In the genomic region with DNA sequence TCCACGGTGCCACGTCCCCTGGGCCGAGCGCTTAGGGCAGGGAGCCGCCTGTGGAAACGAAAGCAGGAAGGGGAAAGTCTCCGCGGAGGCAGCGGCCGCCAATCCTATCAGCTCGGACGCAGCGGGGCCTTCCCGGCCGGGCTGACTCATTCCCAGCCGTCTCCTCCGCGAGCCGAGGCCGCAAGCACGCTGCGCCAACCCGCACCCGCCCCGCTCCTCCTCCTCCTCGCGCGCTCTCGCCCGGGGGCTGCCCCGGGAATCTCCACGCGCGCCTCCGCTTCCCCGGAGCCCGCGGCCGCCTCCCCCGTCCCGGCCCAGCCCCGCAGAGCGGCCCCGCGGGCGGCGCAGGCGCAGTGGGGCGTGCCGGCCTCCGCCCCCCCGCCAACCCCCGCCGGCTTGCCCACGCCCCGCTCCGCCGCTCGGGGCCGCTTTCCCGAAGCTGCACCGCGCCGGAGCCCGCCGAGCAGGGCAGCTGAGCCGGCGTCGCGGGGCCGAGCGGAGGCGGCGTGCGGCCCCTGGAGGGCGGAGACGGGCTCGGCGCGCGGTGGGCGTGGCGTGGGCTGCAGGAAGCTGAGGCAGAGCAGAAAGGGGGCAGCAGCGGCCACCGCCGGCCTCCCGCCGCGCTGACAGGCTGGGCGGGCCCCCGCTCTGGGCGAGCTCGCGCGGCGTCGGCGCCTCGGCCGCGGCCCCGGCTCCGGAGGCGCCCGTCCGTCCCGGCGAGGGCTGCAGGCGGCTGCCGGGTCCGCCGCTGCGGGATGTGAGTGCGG, we compare ENCODE assay signal across 8 mouse cellular contexts. TPM values are rescaled to one million over a fixed set of nuclear protein-coding genes. Genes with fewer than 3 reads are reported as not detected.
A peak's percentile ranks its signal among the peaks of the same experiment; 100 is the strongest.
DNase-seq lines count a peak whose midpoint lies in the region; ATAC-seq lines count a peak whose summit lies in the region.

A gene (plus strand): TSS at position 638 of the 767 bp plus-strand sequence.

- peaks cover 53% of the 10 kb centered on the region for H3K4me1 ChIP-seq in erythroblast, embryonic 14.5 days (ENCODE audit: control insufficient read depth)
- peaks cover 14% of the 10 kb centered on the region for H3K4me1 ChIP-seq in heart, embryonic 11.5 days (ENCODE audit: control insufficient read depth, insufficient read depth, low read length)
- H3K4me1 ChIP-seq in kidney, embryonic 16.5 days (ENCODE audit: insufficient read depth, low read length), result peaks cover 29% of the 10 kb centered on the region
- peaks cover 45% of the 10 kb centered on the region for H3K4me1 ChIP-seq in liver, embryonic 12.5 days

- H3K4me3 ChIP-seq in erythroblast, embryonic 14.5 days (replicated peaks), result peak within 1 kb of the TSS; percentile 99
- H3K4me3 ChIP-seq in heart, embryonic 11.5 days (ENCODE audit: low read depth, low read length), result peak within 1 kb of the TSS; percentile 89
- peak within 1 kb of the TSS; percentile 89 for H3K4me3 ChIP-seq in kidney, embryonic 16.5 days (ENCODE audit: low read length)
- peak within 1 kb of the TSS; percentile 99 for H3K4me3 ChIP-seq in liver, embryonic 12.5 days

- ATAC-seq in heart, embryonic 11.5 days (replicated peaks; ENCODE audit: insufficient number of reproducible peaks, low FRiP score, low TSS enrichment), result peak; percentile 94
- ATAC-seq in kidney, embryonic 16.5 days (ENCODE audit: low FRiP score, low TSS enrichment), result peak; percentile 97
- ATAC-seq in liver, embryonic 12.5 days, result peak; percentile 91

- peaks cover 10% of the 10 kb centered on the region for H3K27me3 ChIP-seq in erythroblast, embryonic 14.5 days (ENCODE audit: control insufficient read depth)
- no peaks in the 10 kb centered on the region for H3K27me3 ChIP-seq in heart, embryonic 11.5 days (ENCODE audit: control insufficient read depth, insufficient read depth, low read length)
- H3K27me3 ChIP-seq in kidney, embryonic 16.5 days (ENCODE audit: insufficient read depth, low read length), result no peaks in the 10 kb centered on the region
- H3K27me3 ChIP-seq in liver, embryonic 12.5 days (replicated peaks), result no peaks in the 10 kb centered on the region
- H3K27me3 ChIP-seq in splenic B cell, adult 2 months (ENCODE audit: control insufficient read depth, insufficient read depth, low read length, poor library complexity, severe bottlenecking), result peaks cover 1% of the 10 kb centered on the region; the same call in 1 of the 2 replicates

- peak within 1 kb of the TSS; percentile 98 for H3K27ac ChIP-seq in heart, embryonic 11.5 days (ENCODE audit: low read depth, low read length)
- peak within 1 kb of the TSS; percentile 96 for H3K27ac ChIP-seq in kidney, embryonic 16.5 days (ENCODE audit: low read length)
- H3K27ac ChIP-seq in liver, embryonic 12.5 days, result peak within 1 kb of the TSS; percentile 100

- peak; percentile 95 for DNase-seq in CD4-positive, CD25-positive, alpha-beta regulatory T cell, adult 2 months (ENCODE audit: low read depth, low spot score)
- DNase-seq in brain, embryonic 18.5 days (ENCODE audit: low read depth, low spot score), result peak; percentile 85
- peak; percentile 91 for DNase-seq in naive thymus-derived CD4-positive, alpha-beta T cell, adult 2 months (ENCODE audit: low read depth)
- peak; percentile 94 for DNase-seq in splenic B cell, adult 2 months (ENCODE audit: low read depth, low spot score)

- no peaks in the 10 kb centered on the region for H3K9me3 ChIP-seq in erythroblast, embryonic 14.5 days (ENCODE audit: control insufficient read depth, low read length)
- no peaks in the 10 kb centered on the region for H3K9me3 ChIP-seq in heart, embryonic 11.5 days (replicated peaks; ENCODE audit: control insufficient read depth, low read length)
- no peaks in the 10 kb centered on the region for H3K9me3 ChIP-seq in kidney, embryonic 16.5 days (ENCODE audit: low read length)
- H3K9me3 ChIP-seq in liver, embryonic 12.5 days (replicated peaks), result no peaks in the 10 kb centered on the region

- H3K36me3 ChIP-seq in erythroblast, embryonic 14.5 days (ENCODE audit: control insufficient read depth), result peaks cover 29% of the 10 kb centered on the region
- no peaks in the 10 kb centered on the region for H3K36me3 ChIP-seq in heart, embryonic 11.5 days (ENCODE audit: control insufficient read depth, insufficient read depth, low read length)
- no peaks in the 10 kb centered on the region for H3K36me3 ChIP-seq in kidney, embryonic 16.5 days (ENCODE audit: insufficient read depth, low read length)
- H3K36me3 ChIP-seq in liver, embryonic 12.5 days, result peaks cover 23% of the 10 kb centered on the region
- 0 out of 2 replicates have a peak, but pooled peaks cover 2% of the 10 kb centered on the region for H3K36me3 ChIP-seq in splenic B cell, adult 2 months (ENCODE audit: control insufficient read depth, insufficient read depth, low read length, poor library complexity, severe bottlenecking)

- under 1% methylated on average over 82 of the region's 114 CpGs for WGBS in heart, embryonic 11.5 days (ENCODE audit: insufficient replicate concordance)
- under 1% methylated on average over 62 of the region's 114 CpGs for whole genome bisulfite sequencing in kidney, embryonic 16.5 days
- WGBS in liver, embryonic 12.5 days (ENCODE audit: insufficient replicate concordance), result under 1% methylated on average over 99 of the region's 114 CpGs

- peak within 1 kb of the TSS; percentile 98 for H3K9ac ChIP-seq in heart, embryonic 11.5 days (ENCODE audit: low read depth, low read length)
- H3K9ac ChIP-seq in kidney, embryonic 16.5 days (replicated peaks; ENCODE audit: low read length), result peak within 1 kb of the TSS; percentile 98
- peak within 1 kb of the TSS; percentile 100 for H3K9ac ChIP-seq in liver, embryonic 12.5 days

- peak within 1 kb of the TSS; percentile 70 for H3K4me2 ChIP-seq in heart, embryonic 11.5 days
- H3K4me2 ChIP-seq in kidney, embryonic 16.5 days (replicated peaks; ENCODE audit: low read depth, low read length), result peak within 1 kb of the TSS; percentile 65
- peak within 1 kb of the TSS; percentile 74 for H3K4me2 ChIP-seq in liver, embryonic 12.5 days

RNA-seq across cellular contexts. Expression of the gene that starts here (rescaled TPM):
- 0.50 and 0.67 TPM in 2 replicates for polyA plus RNA-seq in erythroblast, embryonic 14.5 days (2012)
- 9.8 and 10.4 TPM in 2 replicates for polyA plus RNA-seq in heart, embryonic 11.5 days (2014; fragmentation: Nextera tagmentation; extraction: Ambion mirVana)
- 4.6 and 5.7 TPM in 2 replicates for polyA plus RNA-seq in kidney, embryonic 16.5 days (2015; fragmentation: Nextera tagmentation; extraction: Ambion mirVana)
- polyA plus RNA-seq in liver, embryonic 12.5 days (2016; fragmentation: Nextera tagmentation; extraction: Ambion mirVana), result 21.1 and 22.4 TPM in 2 replicates

Comparison
In these comparisons a context has a peak if more than half of its experiments do, and no peak if none do; other contexts are left out.
1. Peak in every context shown above with its lines: DNase-seq, ATAC-seq, H3K4me3 ChIP-seq and H3K27ac ChIP-seq.